Mouse (Mus musculus) heart, postnatal 0 days (tissue): ENCODE measurements around the gene Foxn3. TPM values are rescaled to one million over a fixed set of nuclear protein-coding genes. Genes with fewer than 3 reads are reported as not detected.

Experiments used
- ATAC-seq: fragments of 200-750 bp; cut with Nextera tagmentation; 2 replicates; pipeline ENCODE4 v1.8.0; 2017; ENCODE audit warnings: low read depth, moderate number of reproducible peaks, moderate library complexity; ENCODE audit not compliant: insufficient read depth
- DNase-seq: peaks from one replicate; pipeline ENCODE4 v3.0.0-alpha.2; 2016; ENCODE audit warnings: low spot score
- H3K27ac ChIP-seq: fragments of 300-500 bp; sonication (generic); 2 replicates; pipeline ENCODE4 v1.5.1; 2014; ENCODE audit warnings: low read depth, mild to moderate bottlenecking
- H3K27me3 ChIP-seq: fragments of 300-500 bp; sonication (generic); 2 replicates; pipeline ENCODE4 v1.6.1; 2014; ENCODE audit warnings: low read length, mixed read lengths; ENCODE audit not compliant: control insufficient read depth, insufficient read depth
- H3K36me3 ChIP-seq: fragments of 300-500 bp; sonication (generic); replicated peaks from 2 replicates; pipeline ENCODE4 v1.6.1; 2014; ENCODE audit warnings: low read length, mixed read lengths; ENCODE audit not compliant: control insufficient read depth, insufficient read depth
- H3K4me1 ChIP-seq: fragments of 300-500 bp; sonication (generic); 2 replicates; pipeline ENCODE4 v1.6.1; 2014; ENCODE audit warnings: antibody characterized with exemption; ENCODE audit not compliant: control insufficient read depth, insufficient read depth
- H3K4me2 ChIP-seq: fragments of 300-500 bp; sonication (generic); 2 replicates; pipeline ENCODE4 v1.6.1; 2014; ENCODE audit warnings: low read depth, mild to moderate bottlenecking, low read length, moderate library complexity
- H3K4me3 ChIP-seq: fragments of 300-500 bp; sonication (generic); 2 replicates; pipeline ENCODE4 v1.5.1; 2014; ENCODE audit warnings: low read depth, low read length
- H3K9ac ChIP-seq: fragments of 300-500 bp; sonication (generic); replicated peaks from 2 replicates; pipeline ENCODE4 v1.6.1; 2014; ENCODE audit warnings: low read depth, low read length, mixed read lengths
- H3K9me3 ChIP-seq: fragments of 300-500 bp; sonication (generic); replicated peaks from 2 replicates; pipeline ENCODE4 v1.6.1; 2016; ENCODE audit warnings: low read length; ENCODE audit not compliant: control insufficient read depth
- CTCF ChIP-seq: IDR thresholded peaks from 2 replicates; pipeline ENCODE4 v1.5.1; 2016; ENCODE audit warnings: antibody characterized with exemption, control low read depth, low read depth
- EP300 ChIP-seq: IDR thresholded peaks from 2 replicates; pipeline ENCODE4 v1.6.1; 2016; ENCODE audit warnings: antibody characterized with exemption, low read depth
- WGBS: fragments of 180-500 bp; shearing (Covaris S2); extraction: QIAGEN DNeasy Blood & Tissue Kit; methylation state at CpG from one replicate; pipeline ENCODE4 v1.1.7; 2014; 5-methylcytosine and 5-hydroxymethylcytosine counted together
- polyA plus RNA-seq: library from polyadenylated mRNA; unstranded; fragments of >200 nt; fragmentation: Nextera tagmentation; extraction: Ambion mirVana; gene quantifications from 2 replicates; pipeline ENCODE4 v1.2.1, GENCODE M21; 2015
- total RNA-seq: library from RNA; depleted of rRNA; stranded (reverse); fragments of >200 nt; gene quantifications from 2 replicates; pipeline ENCODE4 v1.2.3, GENCODE M21; 2014; ENCODE audit warnings: low replicate concordance

The Foxn3 gene
- total and polyA plus RNA-seq, 2 experiments from 2014 or later: 31.4 to 55.3 TPM

DNA sequence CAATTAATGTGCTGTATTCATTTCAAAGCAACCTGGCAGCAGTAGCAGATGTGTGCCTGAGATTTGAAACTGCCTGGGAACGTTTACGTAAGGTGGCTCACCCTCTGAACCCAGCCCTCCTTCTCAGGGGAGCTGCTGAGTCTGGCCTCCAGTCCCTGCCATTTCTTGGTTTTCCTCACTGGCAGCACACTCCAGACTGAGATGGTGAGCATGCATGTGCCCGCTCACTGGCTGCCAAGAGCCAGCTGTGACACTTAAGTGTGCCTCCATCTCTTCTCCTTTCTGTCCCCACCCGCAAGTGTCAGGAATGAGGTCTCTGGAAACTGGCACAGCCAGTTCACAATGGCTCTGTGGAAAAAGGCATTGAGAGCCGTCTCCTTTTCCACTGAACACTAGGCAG is 349.3 kb downstream of the Foxn3 start:
- Histone ChIP-seq H3K4me1 (peaks cover 54% of the 10 kb centered on the region), H3K27me3 (no peaks in the 10 kb centered on the region), H3K27ac (peak overlapping the region; percentile 18), H3K4me3 (no peak overlapping the region), H3K9me3 (no peaks in the 10 kb centered on the region), H3K9ac (no peak overlapping the region), H3K4me2 (no peak overlapping the region), H3K36me3 (0 out of 2 replicates have a peak, but pooled peaks cover 2% of the 10 kb centered on the region)
- ATAC-seq (no peak), DNase-seq (peak; percentile 37)
- no peak for TF ChIP-seq EP300
- TF ChIP-seq CTCF: no peak
- WGBS: 35% methylated on average over 5 of the region's 5 CpGs

DNA sequence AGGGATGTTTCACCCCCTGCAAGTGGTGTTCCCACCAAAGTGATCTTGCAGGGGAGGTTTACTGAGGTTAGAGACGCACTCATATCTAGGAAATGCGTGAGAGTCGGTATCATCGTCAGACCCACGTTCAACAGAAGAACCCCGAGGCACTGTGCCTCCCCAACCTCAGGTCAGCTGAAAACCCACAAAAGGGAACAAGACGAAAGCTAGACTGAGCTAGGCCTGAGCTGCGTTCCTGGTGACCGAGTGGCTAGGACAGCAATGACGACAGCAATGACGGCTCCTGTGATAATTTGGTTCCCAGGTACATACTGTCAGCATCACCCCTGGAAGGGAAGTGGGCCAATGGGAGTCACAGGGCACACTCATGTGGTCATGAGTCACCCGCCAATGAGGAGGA is 350.2 kb downstream of the Foxn3 start:
- 0 out of 2 replicates have a peak, but pooled peaks have one; percentile 7 for ATAC-seq
- Histone ChIP-seq H3K4me3 (no peak overlapping the region), H3K4me2 (no peak overlapping the region), H3K9ac (no peak overlapping the region), H3K27ac (peak overlapping the region; percentile 56), H3K4me1 (peaks cover 54% of the 10 kb centered on the region), H3K27me3 (no peaks in the 10 kb centered on the region), H3K36me3 (0 out of 2 replicates have a peak, but pooled peaks cover 5% of the 10 kb centered on the region), H3K9me3 (no peaks in the 10 kb centered on the region)
- WGBS: 59% methylated on average over 12 of the region's 12 CpGs
- no peak for DNase-seq
- TF ChIP-seq EP300 (no peak), CTCF (no peak)

DNA sequence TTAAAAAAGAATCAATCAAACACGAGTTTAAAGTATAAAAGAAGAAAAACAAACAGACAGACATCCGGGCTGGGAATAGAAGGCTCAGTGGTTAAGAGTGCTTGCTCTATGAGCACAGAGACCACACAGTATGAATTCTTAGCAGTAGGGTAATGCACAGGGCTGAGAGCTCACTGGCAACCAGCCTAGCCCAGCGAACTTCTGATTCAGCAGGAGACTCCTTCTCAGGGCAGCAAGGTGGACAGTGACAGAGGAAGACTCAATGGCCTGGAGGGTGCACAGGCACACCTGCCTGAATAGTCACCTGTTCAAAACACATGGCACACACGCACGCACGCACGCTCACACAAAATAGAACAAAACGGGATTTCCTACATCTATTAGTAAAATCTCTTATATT is 353.6 kb downstream of the Foxn3 start:
- Histone ChIP-seq H3K4me1 (peaks cover 25% of the 10 kb centered on the region), H3K36me3 (0 out of 2 replicates have a peak, but pooled peaks cover 5% of the 10 kb centered on the region), H3K4me2 (no peak overlapping the region), H3K27ac (no peak overlapping the region), H3K9ac (no peak overlapping the region), H3K9me3 (no peaks in the 10 kb centered on the region), H3K4me3 (no peak overlapping the region), H3K27me3 (no peaks in the 10 kb centered on the region)
- TF ChIP-seq CTCF: no peak
- no peak for TF ChIP-seq EP300
- no peak for ATAC-seq
- DNase-seq: no peak
- 83% methylated on average over 8 of the region's 8 CpGs for WGBS

DNA sequence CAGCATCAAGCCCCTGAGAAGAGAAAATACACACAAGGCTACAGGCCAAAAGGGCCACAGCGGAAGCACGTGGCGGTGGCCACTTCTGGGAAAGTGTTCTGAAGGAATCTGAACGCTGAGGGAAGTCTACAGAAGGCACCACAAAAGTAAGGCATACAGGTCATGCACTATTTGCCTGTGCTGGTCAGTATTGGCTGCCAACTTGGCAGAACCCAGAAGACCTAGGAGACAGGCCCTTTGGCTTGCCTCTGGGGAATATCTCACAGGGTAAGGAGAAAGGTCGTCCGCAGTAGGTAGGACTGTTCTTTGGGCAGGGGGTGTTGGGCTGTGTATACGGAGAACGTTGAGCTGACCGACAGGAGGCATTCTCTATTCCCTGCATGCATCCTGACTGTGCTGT is 355.1 kb downstream of the Foxn3 start:
- Histone ChIP-seq H3K27me3 (no peaks in the 10 kb centered on the region), H3K27ac (no peak overlapping the region), H3K9ac (no peak overlapping the region), H3K4me1 (peaks cover 10% of the 10 kb centered on the region; the same call in 1 of the 2 replicates), H3K9me3 (no peaks in the 10 kb centered on the region), H3K4me3 (no peak overlapping the region), H3K4me2 (no peak overlapping the region), H3K36me3 (0 out of 2 replicates have a peak, but pooled peaks cover 5% of the 10 kb centered on the region)
- WGBS: 80% methylated on average over 9 of the region's 9 CpGs
- ATAC-seq (no peak), DNase-seq (no peak)
- TF ChIP-seq EP300: no peak
- no peak for TF ChIP-seq CTCF

DNA sequence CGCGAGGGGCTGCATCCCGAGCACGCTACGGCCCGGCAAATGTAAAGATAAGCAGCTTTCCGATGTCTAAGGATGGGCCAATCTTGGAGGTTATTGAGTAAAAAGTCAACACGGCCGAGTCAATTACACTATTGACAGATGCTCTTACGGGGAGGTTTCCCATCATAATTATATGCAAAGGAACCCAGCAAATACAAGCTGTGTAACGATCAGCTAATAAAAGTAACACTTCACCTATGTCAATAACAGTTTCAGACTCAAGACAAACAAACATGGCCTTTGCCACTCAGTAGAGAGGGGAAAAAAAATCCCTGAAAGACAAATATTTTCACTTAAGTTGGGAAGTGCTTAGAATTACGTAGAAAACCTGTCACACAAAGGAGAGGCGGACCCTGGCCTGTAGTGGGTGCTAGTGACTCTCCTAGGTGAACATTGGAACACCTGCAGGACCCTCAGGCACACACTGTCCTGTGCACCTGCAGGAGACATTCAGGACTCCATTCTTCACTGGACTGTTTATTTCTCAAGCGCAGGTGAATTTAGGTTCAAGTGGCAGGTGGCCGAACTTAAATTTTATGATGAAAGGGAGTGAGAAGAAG is 356.3 kb downstream of the Foxn3 start:
- no peak overlapping the region for H3K4me3 ChIP-seq
- TF ChIP-seq EP300 (no peak), CTCF (no peak)
- H3K27me3 ChIP-seq: no peaks in the 10 kb centered on the region
- H3K27ac ChIP-seq: no peak overlapping the region
- no peaks in the 10 kb centered on the region for H3K9me3 ChIP-seq
- H3K36me3 ChIP-seq: 0 out of 2 replicates have a peak, but pooled peaks cover 5% of the 10 kb centered on the region
- no peak overlapping the region for H3K4me2 ChIP-seq
- WGBS: 89% methylated on average over 15 of the region's 15 CpGs
- DNase-seq (no peak), ATAC-seq (no peak)
- no peak overlapping the region for H3K9ac ChIP-seq
- no peaks in the 10 kb centered on the region for H3K4me1 ChIP-seq

DNA sequence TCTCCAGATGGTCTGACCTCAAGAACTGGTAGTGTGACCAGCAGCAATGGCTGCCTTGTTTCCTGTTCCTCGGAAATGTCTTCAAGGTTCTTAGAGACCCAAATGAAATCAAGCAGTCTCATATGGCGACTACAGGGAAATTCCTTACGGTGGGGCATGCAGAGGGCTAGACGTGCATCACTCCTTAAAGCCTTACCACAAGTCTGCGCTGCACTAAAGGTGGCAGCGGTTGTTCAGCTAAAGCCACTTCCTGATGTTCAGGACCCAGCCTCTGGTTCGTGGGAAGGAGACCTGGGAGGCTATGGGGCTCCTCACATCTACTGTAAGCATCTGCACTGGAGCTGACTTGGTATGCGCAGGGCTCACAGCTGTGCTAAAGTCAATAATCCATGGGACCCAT is 357.6 kb downstream of the Foxn3 start:
- Histone ChIP-seq H3K4me2 (no peak overlapping the region), H3K27me3 (no peaks in the 10 kb centered on the region), H3K9me3 (no peaks in the 10 kb centered on the region), H3K4me1 (no peaks in the 10 kb centered on the region), H3K9ac (no peak overlapping the region), H3K27ac (no peak overlapping the region), H3K36me3 (0 out of 2 replicates have a peak, but pooled peaks cover 5% of the 10 kb centered on the region), H3K4me3 (no peak overlapping the region)
- TF ChIP-seq CTCF: no peak
- TF ChIP-seq EP300: no peak
- 93% methylated on average over 8 of the region's 8 CpGs for WGBS
- ATAC-seq: no peak
- DNase-seq: no peak
